Mouse (Mus musculus) gastrocnemius, postnatal 14 days (tissue): Measurements from ENCODE around the gene Lrrc8e. TPM values are rescaled to one million over a fixed set of nuclear protein-coding genes. Genes with fewer than 3 reads are reported as not detected.
"Not testable (repeated sequence)": the region's sequence is repeated elsewhere in the genome, so short reads cannot be mapped to it uniquely, and the experiment has no call there.

Experiments
- DNase-seq: peaks from one replicate; pipeline ENCODE4 v3.0.0; 2021; ENCODE audit warnings: mixed read lengths
- intact Hi-C: fragments of 180-260 bp; cut with DNase I; formaldehyde crosslinking; loops from one replicate; pipeline ENCODE4 v1.15.1; 2025; ENCODE audit warnings: low total_unique reads
- total RNA-seq, 2 experiments: library from RNA; stranded (reverse); gene quantifications; 2 replicates each; pipeline ENCODE4 v1.2.3; 2021

Gene Lrrc8e
- total RNA-seq, 2 experiments from 2014 or later: 0.04 TPM; not detected in 1

DNA sequence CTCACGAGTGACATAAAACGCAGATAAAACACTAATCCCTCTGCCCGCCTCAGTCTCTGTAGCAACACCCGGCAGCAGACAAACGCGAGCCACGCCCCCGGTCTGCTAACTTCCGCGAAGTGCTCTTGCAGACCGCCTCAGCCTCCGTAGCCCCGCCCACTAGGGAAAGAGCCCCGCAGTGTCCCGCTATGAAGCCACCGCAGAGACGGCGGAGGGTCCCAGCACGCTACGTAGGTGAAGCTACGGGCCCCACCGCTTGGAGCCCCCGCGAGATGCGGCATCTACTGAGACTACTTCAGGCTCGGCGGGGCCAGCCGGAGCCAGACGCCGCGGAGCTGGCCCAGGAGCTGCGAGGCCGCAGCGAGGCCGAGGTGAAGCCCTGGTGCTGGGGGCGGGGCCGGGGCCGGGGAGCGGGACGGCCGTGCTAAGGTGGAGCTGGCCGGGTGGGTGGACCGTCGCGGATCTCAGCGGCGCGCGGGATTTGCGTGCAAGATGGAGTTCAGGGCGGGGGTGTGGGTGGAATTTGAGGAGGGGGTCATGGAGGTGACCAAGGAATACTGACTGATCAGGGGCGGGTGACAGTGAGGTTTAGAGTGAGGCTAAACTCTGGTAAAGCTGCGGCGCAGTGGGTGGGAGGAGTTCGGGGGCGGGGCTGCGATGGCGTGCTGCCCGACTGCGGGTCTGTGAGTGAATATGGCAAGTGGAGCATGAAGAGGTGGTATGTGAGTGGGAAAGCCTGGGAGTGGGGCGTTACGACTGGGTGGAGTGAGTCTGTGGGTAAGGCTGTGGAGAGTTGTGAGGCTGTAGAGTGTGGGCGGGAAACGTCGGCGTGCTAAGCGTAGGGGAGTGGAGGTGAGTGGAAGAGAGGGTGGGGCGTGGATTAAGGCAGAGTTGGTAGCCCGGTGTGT lies 26.6 kb downstream of the Lrrc8e start, which contains the start of gene Snapc2:
Gene Snapc2 (plus strand): TSS at position 147 of the 908 bp plus-strand sequence.
- DNase-seq: peak; percentile 98
- intact Hi-C loops: no loop called here

DNA sequence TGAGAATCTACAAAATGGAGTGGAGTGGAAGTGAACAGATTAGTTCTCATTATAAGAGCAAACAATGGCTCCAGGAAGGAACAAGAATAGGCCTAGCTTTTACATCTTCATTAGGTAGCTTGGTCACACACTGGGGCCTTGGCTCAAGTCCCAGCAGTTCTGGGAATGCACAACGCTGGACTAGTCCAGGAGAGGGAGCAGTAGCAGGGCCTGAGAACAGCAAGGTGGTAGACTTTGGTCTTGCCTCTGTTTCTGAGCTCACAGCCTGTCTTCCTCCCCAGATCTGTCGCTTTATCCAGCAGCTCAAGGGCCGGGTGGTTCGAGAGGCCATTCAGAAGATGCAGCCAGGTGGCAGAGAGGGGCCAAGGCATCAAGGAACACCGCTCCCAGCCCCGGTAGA lies 27.4 kb downstream of the Lrrc8e start:
- intact Hi-C loops: no loop called here
- DNase-seq: peak; percentile 52

DNA sequence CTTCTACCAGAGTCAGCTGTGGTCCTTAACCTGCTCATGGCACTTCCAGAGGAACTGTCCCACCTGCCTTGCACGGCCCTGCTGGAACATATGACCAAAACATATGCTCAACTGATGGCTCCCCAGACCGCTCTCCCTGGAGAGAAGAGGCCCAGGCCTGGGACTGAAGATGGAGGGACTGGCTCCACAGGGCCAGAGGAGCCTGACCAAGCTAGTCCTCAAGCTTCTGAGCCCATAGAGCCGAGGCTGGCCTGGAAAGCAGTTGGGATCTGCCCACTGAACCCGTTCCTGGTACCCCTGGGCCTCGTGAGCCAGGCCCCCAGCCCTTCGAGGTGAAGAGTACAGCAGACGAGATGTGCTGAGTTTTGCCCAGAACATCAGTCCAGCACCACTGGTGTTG lies 28.8 kb downstream of the Lrrc8e start:
- DNase-seq, intact Hi-C loops: not testable (repeated sequence)

DNA sequence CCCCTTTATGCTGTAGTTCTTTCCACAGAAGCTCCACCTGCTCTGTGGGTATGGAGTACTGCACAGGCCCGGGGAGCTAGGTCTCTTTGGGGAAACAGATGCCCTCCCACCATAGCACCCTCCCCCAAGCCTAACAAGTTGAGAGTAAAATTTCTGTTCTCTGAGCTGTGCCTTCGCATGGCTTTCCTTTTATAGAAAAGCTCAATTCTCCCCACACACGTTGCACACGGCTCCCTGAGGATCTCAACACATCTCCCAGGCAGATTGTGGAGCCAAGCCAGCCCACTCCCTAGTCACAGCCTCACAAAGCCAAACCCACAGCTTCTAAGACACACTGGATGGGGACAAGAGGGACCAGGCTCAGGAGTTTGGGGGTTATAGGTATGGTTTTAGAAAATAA lies 30.3 kb downstream of the Lrrc8e start:
- intact Hi-C loops: no loop called here
- no peak for DNase-seq

DNA sequence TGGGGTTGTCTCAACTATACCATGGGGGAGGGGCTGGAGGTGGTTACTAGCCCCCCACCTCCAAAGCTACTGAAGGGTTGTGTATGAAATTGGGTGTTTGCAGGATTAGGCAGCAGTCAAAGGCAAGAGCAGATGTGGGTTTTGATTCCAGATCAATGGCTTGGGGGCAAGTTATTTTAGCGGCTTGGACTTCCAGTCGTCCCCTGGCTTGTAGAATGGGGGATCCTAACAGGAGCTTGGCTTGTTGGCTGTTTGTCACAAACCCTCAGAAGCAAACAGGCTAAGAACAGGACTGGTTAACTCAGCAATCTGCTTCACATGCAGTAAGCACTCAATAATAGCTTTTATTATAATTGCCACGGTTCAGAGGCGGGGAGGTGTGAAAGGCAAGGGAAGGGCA lies 30.7 kb downstream of the Lrrc8e start:
- intact Hi-C loops: no loop called here
- DNase-seq: no peak

DNA sequence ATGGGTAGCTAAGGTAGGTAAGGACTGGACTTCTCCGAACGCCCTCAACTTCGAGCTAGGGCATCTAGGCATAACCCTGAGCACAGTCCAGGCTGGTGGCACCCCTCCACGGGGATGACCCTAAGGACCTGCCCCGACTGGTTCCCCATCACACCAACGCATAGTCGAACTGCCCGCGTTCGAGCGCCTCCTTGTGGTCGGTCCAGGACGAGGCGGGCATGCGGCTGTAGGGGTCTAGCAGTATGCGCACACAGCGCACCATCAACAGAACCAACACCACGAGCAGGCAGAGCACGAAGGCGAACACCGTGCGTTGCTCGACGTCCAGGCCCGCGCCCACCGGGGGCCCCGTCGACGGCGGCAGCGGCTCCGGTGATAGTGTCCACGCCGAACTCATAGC lies 31.6 kb downstream of the Lrrc8e start:
- intact Hi-C loops: no loop called here
- DNase-seq: peak; percentile 78

DNA sequence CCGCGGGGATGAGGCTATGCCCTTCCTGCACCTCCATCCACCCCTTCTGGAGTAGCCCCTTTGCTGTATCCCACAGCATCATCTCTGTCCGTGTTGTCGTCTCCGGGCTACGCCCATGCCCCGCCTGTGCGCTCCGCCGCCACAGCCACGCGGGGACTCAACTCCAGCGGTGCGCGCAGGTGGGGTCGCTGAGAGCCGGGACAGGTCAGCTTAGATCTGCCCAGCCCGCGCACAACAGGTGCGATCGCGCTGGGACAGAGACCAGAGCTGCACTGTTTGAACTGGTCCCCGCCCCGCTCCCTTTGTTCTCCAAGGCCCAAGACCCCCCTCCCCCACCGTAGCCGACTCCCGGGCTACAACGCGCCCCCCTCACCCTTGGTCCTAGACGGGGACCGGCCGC lies 32.1 kb downstream of the Lrrc8e start:
- no peak for DNase-seq
- intact Hi-C loops: no loop called here

DNA sequence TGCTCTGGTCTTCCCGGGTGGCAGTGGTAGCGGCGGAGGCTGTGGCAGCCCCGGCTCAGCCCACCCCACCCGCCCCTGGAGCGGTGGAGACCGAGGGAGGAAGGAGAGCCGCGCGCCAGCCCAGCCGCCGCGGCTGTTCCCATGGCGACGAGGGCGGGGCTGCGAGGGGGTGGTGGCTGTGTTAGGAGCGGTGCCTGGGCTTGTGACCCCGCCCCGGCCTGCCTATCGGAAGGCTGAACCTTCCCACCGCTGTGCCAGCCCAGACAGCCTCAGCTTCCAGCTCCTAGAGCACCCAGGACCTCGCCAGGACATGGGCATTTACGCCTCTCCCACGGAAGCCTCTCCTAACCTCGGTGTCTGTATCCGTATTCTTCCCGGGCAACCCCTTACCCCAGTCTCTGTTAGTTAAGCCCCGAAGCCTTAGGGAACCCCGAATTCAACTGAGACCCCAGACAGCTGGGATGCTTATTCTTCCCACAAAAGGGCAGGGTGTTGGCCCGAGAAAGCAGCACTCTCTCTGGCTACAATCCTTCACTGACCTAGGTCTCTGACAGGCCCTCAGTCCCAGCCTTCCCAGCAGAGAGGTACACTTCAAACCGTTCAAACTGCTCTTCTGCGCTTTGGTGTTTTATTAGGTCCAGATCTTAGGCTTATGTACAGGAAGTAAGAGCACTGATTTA lies 32.6 kb downstream of the Lrrc8e start, which contains the start of gene Ctxn1:
Gene Ctxn1 (minus strand): TSS at position 150 of the 680 bp plus-strand sequence.
- intact Hi-C loops: no loop called here
- peak; percentile 92 for DNase-seq

DNA sequence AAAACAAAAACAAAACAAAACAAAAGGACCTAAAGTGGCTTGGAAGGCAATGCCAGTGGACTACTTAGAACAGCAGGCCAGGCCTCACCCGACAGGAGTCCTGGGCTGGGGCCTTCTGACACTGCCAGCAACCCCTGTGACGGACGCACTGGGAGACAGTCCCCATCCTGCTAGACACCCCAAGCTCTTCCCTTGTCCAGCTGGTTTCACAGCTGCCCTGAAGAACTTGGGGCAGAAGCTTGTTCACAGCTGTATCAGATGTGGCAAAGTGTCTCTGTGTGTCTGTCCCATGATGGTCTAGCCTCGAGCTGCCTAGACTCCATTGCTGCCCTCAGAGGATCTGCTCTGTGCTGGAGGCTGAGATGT lies 33.2 kb downstream of the Lrrc8e start:
- DNase-seq: no peak
- intact Hi-C loops: loop anchor here (5.0 kb wide), 1 partner anchor 63 kb away; no protein-coding TSS in a partner anchor

DNA sequence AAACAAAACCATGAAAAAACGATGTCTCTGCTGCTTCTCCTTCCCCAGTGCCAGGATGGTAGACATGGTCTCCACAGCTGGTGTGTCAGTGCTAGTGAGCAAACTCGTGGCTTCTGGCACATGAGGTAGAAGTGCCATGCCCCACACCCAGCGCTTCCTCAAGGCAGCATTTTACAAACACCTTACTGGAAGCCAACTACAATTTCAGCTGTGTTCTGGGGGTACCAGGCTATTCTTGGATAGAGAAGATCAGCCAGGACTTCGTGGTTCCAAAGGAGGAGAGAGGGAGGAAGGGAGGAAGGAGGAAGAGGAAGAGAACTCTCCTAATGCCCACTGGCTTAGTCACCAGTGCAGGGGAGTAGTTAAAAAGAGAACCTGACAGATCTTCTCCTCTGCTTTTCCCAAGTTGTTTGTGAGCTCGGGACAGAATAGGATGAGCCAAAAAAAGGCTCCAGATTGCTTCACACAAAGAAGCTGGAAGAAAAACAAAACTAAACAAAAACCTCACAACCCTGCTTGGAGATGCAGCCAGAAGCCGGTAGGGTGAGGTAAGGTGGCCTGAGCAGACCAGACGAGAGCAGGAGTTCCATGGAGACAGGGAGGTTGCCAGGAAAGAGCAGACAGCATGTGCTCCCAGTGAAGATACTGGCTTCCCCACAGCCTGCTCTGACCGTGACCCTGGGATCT lies 36.6 kb downstream of the Lrrc8e start:
- intact Hi-C loops: loop anchor here (5.0 kb wide), 1 partner anchor 59 kb away; no protein-coding TSS in a partner anchor
- DNase-seq: no peak

DNA sequence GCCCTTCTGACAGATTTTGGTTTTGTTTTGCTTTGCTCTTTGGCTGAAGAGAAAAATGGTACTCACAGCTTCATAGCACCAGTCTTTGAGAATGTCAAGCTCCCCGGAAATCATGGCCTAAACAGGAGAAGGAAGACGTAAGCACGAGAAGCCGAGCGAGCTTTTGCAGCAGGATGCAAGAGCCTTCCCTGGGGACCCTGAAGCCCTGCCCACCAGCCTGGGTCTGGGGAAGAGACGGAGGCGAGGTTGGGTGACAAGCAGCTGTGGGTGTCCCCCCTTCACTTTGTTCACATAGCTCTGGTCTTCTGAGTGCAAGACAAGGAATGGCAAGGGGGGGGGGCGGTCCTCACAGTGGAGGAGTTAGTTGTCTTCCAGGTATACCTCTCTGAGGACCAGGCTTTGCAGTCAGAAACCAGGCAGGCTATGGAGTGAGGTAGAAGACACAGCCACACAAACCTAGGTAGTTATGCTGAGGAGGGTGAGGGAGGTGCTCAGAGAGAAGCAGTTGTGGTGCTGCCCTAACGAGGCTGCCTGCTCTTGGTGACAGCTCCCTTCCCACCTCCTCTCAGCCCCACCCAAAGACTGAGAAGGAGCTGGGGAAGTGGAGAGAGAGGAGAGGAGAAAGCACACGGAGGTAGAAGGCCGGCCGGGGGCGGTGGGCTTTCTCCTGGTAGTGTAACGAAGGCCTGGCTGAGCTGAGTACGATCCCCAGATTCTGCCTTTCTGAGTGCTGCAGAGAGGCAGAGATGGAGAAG lies 38.7 kb downstream of the Lrrc8e start:
- intact Hi-C loops: no loop called here

DNA sequence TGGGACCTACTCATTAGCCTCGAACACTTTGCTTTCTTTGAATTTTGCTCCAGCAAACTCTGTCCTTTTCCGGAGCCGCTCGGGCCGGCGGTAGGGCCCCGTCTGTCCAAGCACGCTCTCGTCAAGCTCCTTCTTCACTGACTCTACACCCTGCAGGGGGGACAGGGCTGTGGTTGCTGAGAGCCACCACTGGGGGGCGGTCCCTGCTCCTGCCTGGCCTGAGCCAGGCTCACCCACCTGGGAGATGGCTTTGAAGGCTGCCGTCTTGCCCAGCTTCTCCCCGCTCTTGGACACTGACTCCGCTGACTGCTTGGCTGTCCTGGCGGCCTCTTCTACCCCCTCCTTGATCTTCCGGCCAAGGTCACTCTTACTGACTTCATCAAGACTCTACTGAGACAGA lies 41.0 kb downstream of the Lrrc8e start:
- no peak for DNase-seq

More for the DNA sequence above, 38.7 kb downstream of the Lrrc8e start:
- DNase-seq: no peak

DNA sequence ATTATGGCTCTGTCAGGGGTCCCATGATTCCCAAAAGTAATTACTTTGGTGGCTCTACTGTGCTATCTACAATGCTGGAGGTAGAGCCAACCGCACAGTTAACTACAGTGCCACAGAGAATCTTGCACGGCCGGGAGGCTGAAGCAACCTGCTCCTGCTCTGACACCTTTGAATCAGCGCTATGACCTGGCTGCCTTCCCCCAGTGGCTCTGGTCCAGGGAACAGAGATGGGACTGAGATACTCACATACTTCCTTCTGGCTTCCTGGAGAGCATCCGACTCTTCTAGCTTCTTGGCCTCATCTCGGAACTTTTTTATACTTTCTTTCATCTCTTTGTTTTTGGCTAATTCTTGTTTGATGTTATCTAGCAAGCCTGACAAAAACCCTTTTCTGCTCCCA lies 43.0 kb downstream of the Lrrc8e start:
- intact Hi-C loops: no loop called here

More for the DNA sequence above, 41.0 kb downstream of the Lrrc8e start:
- intact Hi-C loops: no loop called here

DNA sequence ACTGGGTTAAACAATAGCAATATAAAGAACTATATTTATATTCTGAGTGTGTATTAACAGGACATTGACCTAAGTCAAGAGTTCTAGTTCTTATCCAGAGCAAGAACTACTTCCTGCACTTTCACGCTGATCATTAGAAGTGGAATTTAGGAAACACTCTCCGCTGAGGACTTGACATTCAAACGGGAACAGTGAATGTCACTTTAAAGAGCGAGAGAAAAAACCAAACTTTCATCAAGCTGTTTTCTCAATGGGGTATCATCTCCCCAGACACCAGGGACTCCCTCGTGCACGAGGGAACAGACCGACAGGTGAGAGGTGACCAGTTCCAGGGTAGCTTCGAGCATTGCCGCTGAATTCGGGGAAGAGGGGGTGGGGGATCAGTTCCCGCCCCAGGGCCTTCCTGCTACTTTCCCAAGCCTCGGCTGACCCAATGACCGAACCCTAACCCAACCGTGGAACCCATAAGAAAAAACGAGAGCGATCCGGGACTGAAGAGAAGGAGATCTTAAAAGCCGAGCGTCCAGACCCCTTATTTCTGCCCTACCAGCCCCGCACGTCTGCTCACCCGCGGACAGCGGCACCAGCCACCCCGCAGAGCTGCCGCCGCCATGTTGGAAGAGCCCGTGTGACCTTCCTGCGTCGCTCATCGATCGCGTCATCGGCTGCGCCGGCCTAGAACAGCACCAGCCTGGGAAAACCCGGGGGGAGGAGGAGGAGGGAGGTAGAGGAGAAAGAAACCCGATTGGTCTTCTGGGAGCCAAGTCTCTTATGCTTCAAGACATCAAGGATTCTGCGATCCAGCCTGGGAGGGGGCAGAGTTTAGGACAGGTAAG lies 48.9 kb downstream of the Lrrc8e start, which contains the start of gene Timm44:
Gene Timm44 (minus strand): TSS at position 639 of the 836 bp plus-strand sequence.
- intact Hi-C loops: no loop called here

More for the DNA sequence above, 43.0 kb downstream of the Lrrc8e start:
- no peak for DNase-seq

DNA sequence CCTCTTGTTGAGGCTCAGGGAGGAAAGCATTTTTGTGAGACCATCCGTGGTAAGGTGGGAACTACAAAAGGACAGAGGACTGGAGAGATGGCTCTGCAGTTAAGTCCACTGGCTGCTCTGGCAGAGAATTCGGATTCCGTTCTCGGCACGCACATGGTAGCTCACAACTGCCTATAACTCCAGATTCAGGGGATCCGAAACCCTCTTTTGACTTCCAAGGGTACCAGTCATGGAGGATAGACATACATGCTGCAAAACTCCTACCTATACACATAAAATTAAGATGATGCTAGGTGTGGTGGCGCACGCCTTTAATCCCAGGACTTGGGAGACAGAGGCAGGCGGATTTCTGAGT lies 49.5 kb downstream of the Lrrc8e start:
- DNase-seq: no peak
- intact Hi-C loops: no loop called here

More for the DNA sequence above, 48.9 kb downstream of the Lrrc8e start, which contains the start of gene Timm44:
- peak; percentile 96 for DNase-seq
